8 mouse cellular contexts compared by ENCODE assay signal in genomic region chr13:100743346-100744035, GRCm38 (mm10). TPM values are rescaled to one million over a fixed set of nuclear protein-coding genes. Genes with fewer than 3 reads are reported as not detected.
A peak's percentile ranks its signal among the peaks of the same experiment; 100 is the strongest.
DNase-seq lines count a peak whose midpoint lies in the region; ATAC-seq and TF ChIP-seq lines count a peak whose summit lies in the region.

No protein-coding gene starts in this region.

- 59% methylated on average over 11 of the region's 11 CpGs for WGBS in lung, adult 2 months
- WGBS in embryonic facial prominence, embryonic 15.5 days: 68% methylated on average over 11 of the region's 11 CpGs
- WGBS in intestine, postnatal 0 days: 28% methylated on average over 11 of the region's 11 CpGs
- 68% methylated on average over 11 of the region's 11 CpGs for WGBS in midbrain, embryonic 12.5 days

- no peak for TF ChIP-seq CTCF in lung, adult 2 months (IDR thresholded peaks at IDR 0.05; ENCODE audit: insufficient read depth, low read length)
- no peak for TF ChIP-seq CTCF in intestine, postnatal 0 days (IDR thresholded peaks at IDR 0.05; ENCODE audit: low read depth)

- intact Hi-C loops in gastrocnemius, postnatal 36 days (cut with DNase I): loop anchor here (10.0 kb wide), 1 partner anchor 81 kb away; no protein-coding TSS in a partner anchor

- H3K36me3 ChIP-seq in embryonic facial prominence, embryonic 15.5 days: 0 out of 2 replicates have a peak, but pooled peaks cover 3% of the 10 kb centered on the region
- H3K36me3 ChIP-seq in intestine, postnatal 0 days (ENCODE audit: control insufficient read depth, insufficient read depth): peaks cover 4% of the 10 kb centered on the region; the same call in 1 of the 2 replicates
- H3K36me3 ChIP-seq in midbrain, embryonic 12.5 days: no peaks in the 10 kb centered on the region

- no peaks in the 10 kb centered on the region for H3K9me3 ChIP-seq in embryonic facial prominence, embryonic 15.5 days (replicated peaks)
- no peaks in the 10 kb centered on the region for H3K9me3 ChIP-seq in intestine, postnatal 0 days (ENCODE audit: control insufficient read depth)
- no peaks in the 10 kb centered on the region for H3K9me3 ChIP-seq in midbrain, embryonic 12.5 days

- no peaks in the 10 kb centered on the region for H3K27me3 ChIP-seq in embryonic facial prominence, embryonic 15.5 days
- H3K27me3 ChIP-seq in intestine, postnatal 0 days (replicated peaks; ENCODE audit: control insufficient read depth, insufficient read depth, low read length): no peaks in the 10 kb centered on the region
- H3K27me3 ChIP-seq in midbrain, embryonic 12.5 days: no peaks in the 10 kb centered on the region

- H3K4me3 ChIP-seq in lung, adult 2 months (replicated peaks; ENCODE audit: extremely low read depth, low read depth, low read length): peak overlapping the region; percentile 42
- H3K4me3 ChIP-seq in embryonic facial prominence, embryonic 15.5 days (replicated peaks): peak overlapping the region; percentile 75
- H3K4me3 ChIP-seq in intestine, postnatal 0 days (ENCODE audit: low read depth, low read length): peak overlapping the region; percentile 79
- peak overlapping the region; percentile 87 for H3K4me3 ChIP-seq in midbrain, embryonic 12.5 days

- no peak for DNase-seq in lung, adult 2 months
- no peak for DNase-seq in lung, postnatal 25 days (ENCODE audit: low spot score)
- no peak for DNase-seq in gastrocnemius, postnatal 10 days
- DNase-seq in cerebellum, postnatal 4 days (ENCODE audit: low spot score in 2 of 2): no peak
- no peak for DNase-seq in gastrocnemius, postnatal 36 days

- peak overlapping the region; percentile 90 for H3K27ac ChIP-seq in embryonic facial prominence, embryonic 15.5 days (replicated peaks)
- peak overlapping the region; percentile 97 for H3K27ac ChIP-seq in intestine, postnatal 0 days (ENCODE audit: low read depth, low read length)
- H3K27ac ChIP-seq in midbrain, embryonic 12.5 days (replicated peaks): peak overlapping the region; percentile 93

- no peak for TF ChIP-seq POLR2A in lung, adult 2 months (IDR thresholded peaks at IDR 0.05; ENCODE audit: borderline replicate concordance, extremely low read depth, low read depth, low read length)

- 0 out of 2 replicates have a peak, but pooled peaks cover 3% of the 10 kb centered on the region for H3K4me1 ChIP-seq in lung, adult 2 months (ENCODE audit: control insufficient read depth, insufficient read depth, low read length)
- 0 out of 2 replicates have a peak, but pooled peaks cover 4% of the 10 kb centered on the region for H3K4me1 ChIP-seq in embryonic facial prominence, embryonic 15.5 days
- no peaks in the 10 kb centered on the region for H3K4me1 ChIP-seq in intestine, postnatal 0 days (replicated peaks; ENCODE audit: control insufficient read depth, insufficient read depth, low read length)
- peaks cover 8% of the 10 kb centered on the region; the same call in 1 of the 2 replicates for H3K4me1 ChIP-seq in midbrain, embryonic 12.5 days

- H3K9ac ChIP-seq in embryonic facial prominence, embryonic 15.5 days: peak overlapping the region; percentile 58
- peak overlapping the region; percentile 71 for H3K9ac ChIP-seq in intestine, postnatal 0 days (ENCODE audit: low read depth, low read length)
- H3K9ac ChIP-seq in midbrain, embryonic 12.5 days (replicated peaks): peak overlapping the region; percentile 76

- H3K4me2 ChIP-seq in embryonic facial prominence, embryonic 15.5 days (replicated peaks): peak overlapping the region; percentile 69
- peak overlapping the region; percentile 68 for H3K4me2 ChIP-seq in intestine, postnatal 0 days (replicated peaks; ENCODE audit: low read depth)
- H3K4me2 ChIP-seq in midbrain, embryonic 12.5 days (replicated peaks): peak overlapping the region; percentile 54

- 0 out of 2 replicates have a peak, but pooled peaks have one; percentile 6 for ATAC-seq in embryonic facial prominence, embryonic 15.5 days (ENCODE audit: insufficient number of reproducible peaks, low FRiP score, low TSS enrichment, low read depth)
- ATAC-seq in intestine, postnatal 0 days: peak; percentile 65
- ATAC-seq in midbrain, embryonic 12.5 days (ENCODE audit: low FRiP score, low read depth): peak; percentile 41

RNA-seq across cellular contexts. Expression of gene Mrps36, which starts 1.0 kb away (rescaled TPM):
- 27.0 and 29.2 TPM in 2 replicates for polyA plus RNA-seq in lung, adult 2 months (2012; rRNA removed)
- 120 and 122 TPM in 2 replicates for polyA plus RNA-seq in embryonic facial prominence, embryonic 15.5 days (2015; fragmentation: Nextera tagmentation; extraction: Ambion mirVana)
- polyA plus RNA-seq in intestine, postnatal 0 days (2015; fragmentation: Nextera tagmentation; extraction: Ambion mirVana): 406 and 410 TPM in 2 replicates
- polyA plus RNA-seq in midbrain, embryonic 12.5 days (2016; fragmentation: Nextera tagmentation; extraction: Ambion mirVana): 125 and 135 TPM in 2 replicates
- 100 to 1,000 TPM; 123 to 131 TPM for total RNA-seq in gastrocnemius, postnatal 10 days (2021)
- total RNA-seq in gastrocnemius, postnatal 36 days (2021): 100 to 1,000 TPM; 136 to 144 TPM

RNA-seq across cellular contexts. Expression of gene Cdk7, which starts 12.8 kb away (rescaled TPM):
- polyA plus RNA-seq in lung, adult 2 months (2012; rRNA removed): 8.9 and 12.8 TPM in 2 replicates
- 89.0 and 89.6 TPM in 2 replicates for polyA plus RNA-seq in embryonic facial prominence, embryonic 15.5 days (2015; fragmentation: Nextera tagmentation; extraction: Ambion mirVana)
- polyA plus RNA-seq in intestine, postnatal 0 days (2015; fragmentation: Nextera tagmentation; extraction: Ambion mirVana): 44.3 and 47.3 TPM in 2 replicates
- 63.2 and 67.5 TPM in 2 replicates for polyA plus RNA-seq in midbrain, embryonic 12.5 days (2016; fragmentation: Nextera tagmentation; extraction: Ambion mirVana)
- 10 to 100 TPM; 20.4 to 26.9 TPM for total RNA-seq in gastrocnemius, postnatal 10 days (2021)
- 10 to 100 TPM in 1 of 2 experiments, 1 to 10 TPM in 1; 9.8 to 12.4 TPM for total RNA-seq in gastrocnemius, postnatal 36 days (2021)

RNA-seq across cellular contexts. Expression of gene Cenph, which starts 32.2 kb away (rescaled TPM):
- 0.18 and 0.25 TPM in 2 replicates for polyA plus RNA-seq in lung, adult 2 months (2012; rRNA removed)
- polyA plus RNA-seq in embryonic facial prominence, embryonic 15.5 days (2015; fragmentation: Nextera tagmentation; extraction: Ambion mirVana): 26.1 and 29.6 TPM in 2 replicates
- 9.5 and 10.4 TPM in 2 replicates for polyA plus RNA-seq in intestine, postnatal 0 days (2015; fragmentation: Nextera tagmentation; extraction: Ambion mirVana)
- polyA plus RNA-seq in midbrain, embryonic 12.5 days (2016; fragmentation: Nextera tagmentation; extraction: Ambion mirVana): 34.0 and 35.0 TPM in 2 replicates
- 1 to 10 TPM; 2.3 to 3.3 TPM for total RNA-seq in gastrocnemius, postnatal 10 days (2021)
- total RNA-seq in gastrocnemius, postnatal 36 days (2021): under 1 TPM in 1 of 2 experiments, not detected in 1; 0.20 TPM

RNA-seq across cellular contexts. Expression of gene Ccnb1, which starts 42.9 kb away (rescaled TPM):
- 0.85 and 3.2 TPM in 2 replicates for polyA plus RNA-seq in lung, adult 2 months (2012; rRNA removed)
- 167 and 170 TPM in 2 replicates for polyA plus RNA-seq in embryonic facial prominence, embryonic 15.5 days (2015; fragmentation: Nextera tagmentation; extraction: Ambion mirVana)
- 30.3 and 41.3 TPM in 2 replicates for polyA plus RNA-seq in intestine, postnatal 0 days (2015; fragmentation: Nextera tagmentation; extraction: Ambion mirVana)
- 278 and 279 TPM in 2 replicates for polyA plus RNA-seq in midbrain, embryonic 12.5 days (2016; fragmentation: Nextera tagmentation; extraction: Ambion mirVana)
- 10 to 100 TPM; 10.4 to 13.0 TPM for total RNA-seq in gastrocnemius, postnatal 10 days (2021)
- total RNA-seq in gastrocnemius, postnatal 36 days (2021): under 1 TPM; 0.64 to 0.66 TPM

Comparison
In these comparisons a context has a peak if more than half of its experiments do, and no peak if none do; other contexts are left out.
1. ATAC-seq: peak in every context shown above with its lines; median percentile 65 in intestine, postnatal 0 days; 41 in midbrain, embryonic 12.5 days; 6 in embryonic facial prominence, embryonic 15.5 days.